Mouse (Mus musculus) layer of hippocampus, adult 8-10 months (tissue): Measurements from ENCODE around the gene As3mt. TPM values are rescaled to one million over a fixed set of nuclear protein-coding genes. Genes with fewer than 3 reads are reported as not detected.
"Not testable (repeated sequence)": the region's sequence is repeated elsewhere in the genome, so short reads cannot be mapped to it uniquely, and the experiment has no call there.

Experiments
- DNase-seq, 2 experiments: peaks; one replicate each; pipeline ENCODE4 v3.0.0; 2022; ENCODE audit warnings: low spot score in 2 of 2
- total RNA-seq, 4 experiments: library from RNA; stranded (reverse); gene quantifications; 2 replicates each; pipeline ENCODE4 v1.2.4; 2022

As3mt gene
- total RNA-seq, 4 experiments from 2014 or later: 25.3 to 33.0 (median 29.8) TPM

- DNase-seq: not testable (repeated sequence)
Observed at GRCm38 (mm10) chr19:46779130-46779529, 71.9 kb downstream of the As3mt start.

- no peak for DNase-seq
Observed at GRCm38 (mm10) chr19:46784038-46784437, 76.8 kb downstream of the As3mt start.

GRCm38 (mm10) chr19:46784502-46784901 is 77.2 kb downstream of the As3mt start:
- DNase-seq: no peak

GRCm38 (mm10) chr19:46785633-46786032 is 78.4 kb downstream of the As3mt start:
- DNase-seq: no peak

GRCm38 (mm10) chr19:46789782-46790181 is 82.5 kb downstream of the As3mt start:
- no peak for DNase-seq

Other genes starting within 250 kb of the As3mt start
- 10 to 100 TPM; 91.0 to 98.4 (median 93.7) TPM for gene Trim8, start 205.8 kb upstream of the As3mt start, total RNA-seq
- gene Arl3, start 134.3 kb upstream of the As3mt start, total RNA-seq: 100 to 1,000 TPM in 2 of 4 experiments, 10 to 100 TPM in 2; 85.9 to 125 (median 103) TPM
- 1 to 10 TPM; 7.3 to 9.2 (median 7.5) TPM for gene Sfxn2, start 134.1 kb upstream of the As3mt start, total RNA-seq
- gene Wbp1l, start 108.4 kb upstream of the As3mt start, total RNA-seq: 10 to 100 TPM; 40.2 to 43.3 (median 41.6) TPM
- gene Cyp17a1, start 34.3 kb upstream of the As3mt start, total RNA-seq: not detected
- 10 to 100 TPM; 20.2 to 22.6 (median 21.2) TPM for gene Borcs7, start 17.6 kb upstream of the As3mt start, total RNA-seq
- gene Cnnm2, start 54.1 kb downstream of the As3mt start, total RNA-seq: 10 to 100 TPM; 35.6 to 43.6 (median 39.9) TPM